Mouse (Mus musculus): ENCODE data around the gene Arpc2. TPM values are rescaled to one million over a fixed set of nuclear protein-coding genes. Genes with fewer than 3 reads are reported as not detected.

The Arpc2 gene
- polyA plus RNA-seq, 1 experiment: 214 TPM

DNA sequence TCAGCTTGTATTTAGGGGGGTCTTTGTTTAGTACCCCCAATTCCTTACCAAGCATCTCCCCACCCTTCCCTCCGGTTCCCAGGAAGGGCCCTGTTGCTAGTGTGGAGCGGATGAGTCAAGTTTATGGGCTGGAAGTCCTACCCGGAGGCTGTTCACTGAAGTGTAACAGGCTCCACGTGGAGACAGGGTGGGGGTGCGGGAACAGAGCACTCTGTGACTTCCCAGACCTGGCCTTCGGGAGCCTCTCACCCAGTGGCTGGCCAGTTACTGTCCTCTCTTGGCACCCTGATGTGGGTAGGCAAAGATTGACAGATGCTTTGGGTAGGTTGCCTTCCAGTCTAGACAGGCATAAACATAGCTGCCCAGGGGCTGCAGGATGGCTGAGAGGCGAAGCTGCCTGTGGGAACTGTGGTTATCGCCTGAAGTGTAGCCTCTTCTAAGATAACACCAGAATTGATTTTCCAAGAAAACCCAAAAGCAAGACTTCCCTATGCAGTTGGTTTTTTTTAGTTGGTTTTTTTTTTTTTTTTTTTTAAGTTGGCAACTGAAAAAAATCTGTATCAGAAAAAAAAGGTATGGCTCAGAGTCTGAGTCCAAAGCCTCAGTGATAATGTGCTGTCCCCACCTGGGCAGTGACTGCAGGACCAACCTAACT is 42.1 kb downstream of the Arpc2 start:
- no peak for TF ChIP-seq USF1 (IDR thresholded peaks at IDR 0.05; ENCODE audit: low read depth)
- no peak for TF ChIP-seq POLR2AphosphoS2 (IDR thresholded peaks at IDR 0.05; ENCODE audit: insufficient read length, low read depth)
- no peak for TF ChIP-seq SRF (IDR thresholded peaks at IDR 0.05; ENCODE audit: control insufficient read depth, insufficient read length, low read depth)
- no peak for TF ChIP-seq TCF3 (IDR thresholded peaks at IDR 0.05; ENCODE audit: insufficient read length, low read depth)
- no peak for TF ChIP-seq MYOG (IDR thresholded peaks at IDR 0.05; ENCODE audit: control insufficient read depth in 1 of 3, insufficient read depth in 1 of 3, insufficient read length in 2 of 3, low read depth in 2 of 3)
- TF ChIP-seq POLR2A (IDR thresholded peaks at IDR 0.05; ENCODE audit: insufficient read length, low read depth): no peak
- TF ChIP-seq MAX (IDR thresholded peaks at IDR 0.05; ENCODE audit: low read depth): no peak
- TF ChIP-seq CEBPB (IDR thresholded peaks at IDR 0.05; ENCODE audit: insufficient read depth, poor library complexity, severe bottlenecking): no peak
- TF ChIP-seq TCF12 (IDR thresholded peaks at IDR 0.05; ENCODE audit: insufficient read depth, poor library complexity, severe bottlenecking): no peak
- no peak for TF ChIP-seq E2F4 (IDR thresholded peaks at IDR 0.05; ENCODE audit: insufficient read depth)
- no peak for TF ChIP-seq MYOD1 (IDR thresholded peaks at IDR 0.05; ENCODE audit: control insufficient read depth in 1 of 3, insufficient read length in 2 of 3, low read depth in 2 of 3)
- TF ChIP-seq REST (IDR thresholded peaks at IDR 0.05; ENCODE audit: insufficient read depth, insufficient read length): no peak
- no peak overlapping the region for H3K4me3 ChIP-seq
- no peaks in the 10 kb centered on the region for H3K79me2 ChIP-seq (ENCODE audit: control insufficient read depth, insufficient read depth)
- no peak overlapping the region for H3K4me2 ChIP-seq (ENCODE audit: low read depth)
- no peak overlapping the region for H3ac ChIP-seq (ENCODE audit: control insufficient read depth, insufficient read length)
- no peaks in the 10 kb centered on the region for H3K27me3 ChIP-seq (ENCODE audit: control insufficient read depth, insufficient read depth, insufficient read length)
- peaks cover 16% of the 10 kb centered on the region for H3K36me3 ChIP-seq (ENCODE audit: control insufficient read depth, insufficient read depth)

GRCm38 (mm10) chr1:74278538-74278937 is 42.7 kb downstream of the Arpc2 start, which contains the start of gene Gpbar1:
TSS of gene Gpbar1 (plus strand) at chr1:74278550.
- Histone ChIP-seq H3K79me2 (ENCODE audit: control insufficient read depth, insufficient read depth) (peaks cover 4% of the 10 kb centered on the region), H3K36me3 (ENCODE audit: control insufficient read depth, insufficient read depth) (peaks cover 18% of the 10 kb centered on the region), H3ac (ENCODE audit: control insufficient read depth, insufficient read length) (no peak within 1 kb of the TSS), H3K27me3 (ENCODE audit: control insufficient read depth, insufficient read depth, insufficient read length) (no peaks in the 10 kb centered on the region), H3K4me3 (no peak within 1 kb of the TSS), H3K4me2 (ENCODE audit: low read depth) (no peak within 1 kb of the TSS)
- TF ChIP-seq SRF (IDR thresholded peaks at IDR 0.05; ENCODE audit: control insufficient read depth, insufficient read length, low read depth) (no peak), MYOG (IDR thresholded peaks at IDR 0.05; ENCODE audit: control insufficient read depth in 1 of 3, insufficient read depth in 1 of 3, insufficient read length in 2 of 3, low read depth in 2 of 3) (no peak), CEBPB (IDR thresholded peaks at IDR 0.05; ENCODE audit: insufficient read depth, poor library complexity, severe bottlenecking) (no peak), USF1 (IDR thresholded peaks at IDR 0.05; ENCODE audit: low read depth) (no peak), E2F4 (IDR thresholded peaks at IDR 0.05; ENCODE audit: insufficient read depth) (no peak), REST (IDR thresholded peaks at IDR 0.05; ENCODE audit: insufficient read depth, insufficient read length) (no peak), POLR2AphosphoS2 (IDR thresholded peaks at IDR 0.05; ENCODE audit: insufficient read length, low read depth) (peak; percentile 33), MAX (IDR thresholded peaks at IDR 0.05; ENCODE audit: low read depth) (no peak)

DNA sequence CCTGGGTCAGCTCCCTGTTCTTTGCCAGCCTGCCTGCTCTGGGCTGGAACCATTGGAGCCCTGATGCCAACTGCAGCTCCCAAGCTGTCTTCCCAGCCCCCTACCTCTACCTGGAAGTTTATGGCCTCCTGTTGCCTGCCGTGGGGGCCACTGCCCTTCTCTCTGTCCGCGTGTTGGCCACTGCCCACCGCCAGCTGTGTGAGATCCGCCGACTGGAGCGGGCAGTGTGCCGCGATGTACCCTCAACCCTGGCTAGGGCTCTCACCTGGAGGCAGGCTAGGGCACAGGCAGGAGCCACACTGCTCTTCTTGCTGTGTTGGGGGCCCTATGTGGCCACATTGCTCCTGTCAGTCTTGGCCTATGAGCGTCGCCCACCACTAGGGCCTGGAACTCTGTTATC is 43.1 kb downstream of the Arpc2 start:
- H3K4me3 ChIP-seq: no peak overlapping the region
- H3K4me2 ChIP-seq (ENCODE audit: low read depth): no peak overlapping the region
- peaks cover 8% of the 10 kb centered on the region for H3K79me2 ChIP-seq (ENCODE audit: control insufficient read depth, insufficient read depth)
- TF ChIP-seq REST (IDR thresholded peaks at IDR 0.05; ENCODE audit: insufficient read depth, insufficient read length) (no peak), MYOD1 (IDR thresholded peaks at IDR 0.05; ENCODE audit: control insufficient read depth in 1 of 3, insufficient read length in 2 of 3, low read depth in 2 of 3) (no peak), POLR2AphosphoS2 (IDR thresholded peaks at IDR 0.05; ENCODE audit: insufficient read length, low read depth) (peak; percentile 67), MAX (IDR thresholded peaks at IDR 0.05; ENCODE audit: low read depth) (no peak), MYOG (IDR thresholded peaks at IDR 0.05; ENCODE audit: control insufficient read depth in 1 of 3, insufficient read depth in 1 of 3, insufficient read length in 2 of 3, low read depth in 2 of 3) (no peak), USF1 (IDR thresholded peaks at IDR 0.05; ENCODE audit: low read depth) (no peak), TCF12 (IDR thresholded peaks at IDR 0.05; ENCODE audit: insufficient read depth, poor library complexity, severe bottlenecking) (no peak), E2F4 (IDR thresholded peaks at IDR 0.05; ENCODE audit: insufficient read depth) (no peak), CEBPB (IDR thresholded peaks at IDR 0.05; ENCODE audit: insufficient read depth, poor library complexity, severe bottlenecking) (no peak)
- H3ac ChIP-seq (ENCODE audit: control insufficient read depth, insufficient read length): no peak overlapping the region
- peaks cover 18% of the 10 kb centered on the region for H3K36me3 ChIP-seq (ENCODE audit: control insufficient read depth, insufficient read depth)
- no peaks in the 10 kb centered on the region for H3K27me3 ChIP-seq (ENCODE audit: control insufficient read depth, insufficient read depth, insufficient read length)

GRCm38 (mm10) chr1:74280591-74281325 is 44.9 kb downstream of the Arpc2 start:
- Histone ChIP-seq H3K4me3 (no peak overlapping the region), H3K27me3 (ENCODE audit: control insufficient read depth, insufficient read depth, insufficient read length) (no peaks in the 10 kb centered on the region), H3K79me2 (ENCODE audit: control insufficient read depth, insufficient read depth) (peaks cover 11% of the 10 kb centered on the region), H3K36me3 (ENCODE audit: control insufficient read depth, insufficient read depth) (peaks cover 18% of the 10 kb centered on the region), H3ac (ENCODE audit: control insufficient read depth, insufficient read length) (no peak overlapping the region), H3K4me2 (ENCODE audit: low read depth) (no peak overlapping the region)
- TF ChIP-seq POLR2A (IDR thresholded peaks at IDR 0.05; ENCODE audit: insufficient read length, low read depth): no peak
- peak; percentile 7 for TF ChIP-seq POLR2AphosphoS2 (IDR thresholded peaks at IDR 0.05; ENCODE audit: insufficient read length, low read depth)

- no peak for TF ChIP-seq TCF3 (IDR thresholded peaks at IDR 0.05; ENCODE audit: insufficient read length, low read depth)
- TF ChIP-seq CEBPB (IDR thresholded peaks at IDR 0.05; ENCODE audit: insufficient read depth, poor library complexity, severe bottlenecking): no peak
- TF ChIP-seq POLR2AphosphoS2 (IDR thresholded peaks at IDR 0.05; ENCODE audit: insufficient read length, low read depth): no peak
- TF ChIP-seq E2F4 (IDR thresholded peaks at IDR 0.05; ENCODE audit: insufficient read depth): no peak
- TF ChIP-seq MYOD1 (IDR thresholded peaks at IDR 0.05; ENCODE audit: control insufficient read depth in 1 of 3, insufficient read length in 2 of 3, low read depth in 2 of 3): no peak
- TF ChIP-seq USF1 (IDR thresholded peaks at IDR 0.05; ENCODE audit: low read depth): no peak
- TF ChIP-seq TCF12 (IDR thresholded peaks at IDR 0.05; ENCODE audit: insufficient read depth, poor library complexity, severe bottlenecking): no peak
- TF ChIP-seq SRF (IDR thresholded peaks at IDR 0.05; ENCODE audit: control insufficient read depth, insufficient read length, low read depth): no peak
- TF ChIP-seq MAX (IDR thresholded peaks at IDR 0.05; ENCODE audit: low read depth): no peak
- no peak for TF ChIP-seq MYOG (IDR thresholded peaks at IDR 0.05; ENCODE audit: control insufficient read depth in 1 of 3, insufficient read depth in 1 of 3, insufficient read length in 2 of 3, low read depth in 2 of 3)
- no peak for TF ChIP-seq POLR2A (IDR thresholded peaks at IDR 0.05; ENCODE audit: insufficient read length, low read depth)
- TF ChIP-seq REST (IDR thresholded peaks at IDR 0.05; ENCODE audit: insufficient read depth, insufficient read length): no peak
- peaks cover 11% of the 10 kb centered on the region for H3K79me2 ChIP-seq (ENCODE audit: control insufficient read depth, insufficient read depth)
- no peaks in the 10 kb centered on the region for H3K27me3 ChIP-seq (ENCODE audit: control insufficient read depth, insufficient read depth, insufficient read length)
- no peak overlapping the region for H3ac ChIP-seq (ENCODE audit: control insufficient read depth, insufficient read length)
- H3K4me3 ChIP-seq: no peak overlapping the region
- peaks cover 20% of the 10 kb centered on the region for H3K36me3 ChIP-seq (ENCODE audit: control insufficient read depth, insufficient read depth)
- no peak overlapping the region for H3K4me2 ChIP-seq (ENCODE audit: low read depth)
Observed at GRCm38 (mm10) chr1:74281372-74281771, 45.5 kb downstream of the Arpc2 start.

Data from myocyte (in vitro differentiated cells).